Mouse (Mus musculus): ENCODE results near the gene Icam5. TPM values are rescaled to one million over a fixed set of nuclear protein-coding genes. Genes with fewer than 3 reads are reported as not detected.
"Not testable (repeated sequence)": the region's sequence is repeated elsewhere in the genome, so short reads cannot be mapped to it uniquely, and the experiment has no call there.

Icam5 gene
- under 1 TPM in 1 of 2 experiments, not detected in 1; 0.08 TPM for total RNA-seq (2021)
- long read RNA-seq, experiment 1 = 0 reads
- long read RNA-seq, experiment 2 = 0 reads

DNA sequence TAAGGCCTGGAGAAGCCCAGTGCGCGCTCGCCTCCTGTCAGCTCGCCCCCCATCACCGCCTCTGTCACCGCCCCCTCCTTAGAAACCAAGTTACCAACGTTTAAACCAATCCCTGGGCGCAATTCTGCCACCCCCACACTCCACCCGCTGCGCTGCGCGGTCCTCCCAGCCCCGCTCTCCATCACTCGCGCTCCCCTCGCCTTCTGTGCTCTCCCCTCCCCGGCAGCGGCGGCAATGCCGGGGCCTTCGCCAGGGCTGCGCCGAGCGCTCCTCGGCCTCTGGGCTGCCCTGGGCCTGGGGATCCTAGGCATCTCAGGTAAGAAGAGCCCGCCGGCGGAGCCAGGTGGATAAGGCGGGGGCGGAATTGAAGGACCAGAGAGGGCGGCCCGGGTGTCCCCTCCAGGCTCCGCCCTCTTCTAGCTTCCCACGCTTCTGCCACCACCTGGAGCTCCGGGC lies at the start of gene Icam5:
Gene Icam5 (plus strand): TSS at position 178 of the 456 bp plus-strand sequence.
- DNase-seq (ENCODE audit: low spot score in 2 of 2) = no peak

GRCm38 (mm10) chr9:20982171-20982570 lies 49.7 kb upstream of the Icam5 start:
- no peak for DNase-seq (ENCODE audit: low spot score in 2 of 2)

DNA sequence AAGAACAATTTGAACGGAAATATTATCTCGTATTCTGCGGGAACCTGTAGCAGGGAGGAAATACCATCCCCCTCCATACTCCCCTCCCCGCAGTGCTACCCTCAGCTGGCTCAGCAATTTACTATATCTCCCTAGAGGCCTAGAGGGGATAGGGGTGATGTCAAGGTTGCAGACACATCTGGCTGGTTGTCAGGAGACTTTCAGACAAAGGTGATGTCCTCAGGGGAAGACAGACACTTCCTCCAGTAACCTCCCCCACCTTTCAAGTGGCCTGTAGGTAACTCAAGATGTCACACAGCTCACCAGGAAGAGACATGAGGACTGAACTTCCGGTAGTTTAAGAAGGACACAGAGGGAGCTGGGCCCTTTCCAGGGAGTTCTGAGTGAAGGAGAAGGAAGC lies 48.7 kb upstream of the Icam5 start:
- no peak for DNase-seq (ENCODE audit: low spot score in 2 of 2)

DNA sequence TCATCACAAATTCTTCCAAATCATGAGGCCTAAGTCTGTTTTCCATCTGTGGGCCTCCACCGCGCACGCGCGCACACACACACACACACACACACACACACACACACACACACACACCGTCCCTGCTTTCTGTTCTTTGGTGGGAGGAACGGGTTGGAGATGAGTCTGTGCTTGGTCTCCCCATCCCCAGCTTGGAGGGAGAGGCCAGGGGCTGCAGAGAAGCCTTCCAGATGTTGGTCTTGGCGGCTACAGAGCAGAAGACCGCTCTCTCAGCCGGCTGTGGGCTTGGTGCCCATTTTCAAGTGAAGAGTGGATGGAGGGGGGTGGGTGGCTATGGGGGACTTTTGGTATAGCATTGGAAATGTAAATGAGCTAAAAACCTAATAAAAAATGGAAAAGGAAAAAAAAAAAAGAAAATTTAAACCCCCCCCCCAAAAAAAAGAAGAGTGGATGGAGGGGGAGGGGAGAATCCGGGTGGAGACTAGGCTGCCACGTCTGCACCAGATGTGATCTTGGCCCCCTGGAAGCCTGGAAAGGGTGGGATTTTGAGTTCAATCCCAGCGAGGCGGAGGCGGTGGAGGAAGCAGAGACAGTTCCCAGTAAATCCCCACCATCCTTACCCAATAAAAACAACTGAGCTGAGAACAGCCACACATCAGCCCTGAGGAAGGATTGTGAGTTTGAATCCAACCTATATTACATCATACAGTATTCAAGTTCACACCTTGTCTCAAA lies 44.8 kb upstream of the Icam5 start:
- DNase-seq (ENCODE audit: low spot score in 2 of 2) = peak; percentile 42 to 75

DNA sequence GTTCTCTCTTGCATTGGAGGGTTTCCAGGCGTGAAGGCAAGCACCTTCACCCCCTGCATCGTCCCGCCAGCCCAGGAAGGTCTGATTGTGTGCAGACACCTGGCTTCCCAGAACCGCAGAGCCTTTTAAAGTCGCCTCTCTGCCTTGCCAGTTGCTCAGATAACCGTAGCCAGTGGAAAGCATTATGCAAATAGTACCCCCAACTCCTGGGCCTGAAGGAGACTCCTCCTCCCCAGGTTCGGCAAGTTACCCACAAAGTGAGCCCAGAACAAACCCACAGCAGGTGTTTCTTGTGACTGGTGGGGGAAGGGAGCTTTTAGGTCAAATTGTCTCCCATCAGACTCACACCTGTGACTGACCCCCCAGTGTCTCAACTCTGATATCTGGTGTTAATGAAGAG lies 43.9 kb upstream of the Icam5 start:
- no peak for DNase-seq (ENCODE audit: low spot score in 2 of 2)

DNA sequence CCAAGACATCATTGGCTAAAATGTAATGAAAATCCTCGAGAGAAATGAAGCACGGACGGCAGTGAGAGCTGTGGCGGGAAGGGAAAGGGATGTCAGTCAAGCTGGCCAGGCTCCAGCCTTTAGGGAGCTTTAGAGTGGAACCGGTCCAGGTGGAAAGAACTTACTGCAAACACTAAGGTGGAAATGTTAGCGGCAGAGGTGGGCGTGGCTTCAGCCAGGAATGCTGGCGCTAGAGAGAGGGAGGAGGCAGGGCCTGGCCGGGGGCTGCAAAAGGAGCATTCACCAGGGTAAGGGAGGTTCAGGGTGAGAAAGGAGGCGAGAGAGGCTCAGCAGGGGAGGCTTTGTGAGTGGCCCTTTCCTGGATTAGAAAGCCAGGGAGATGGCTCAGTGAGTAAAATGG lies 41.0 kb upstream of the Icam5 start:
- peak in 1 of 2 experiments; percentile 57 for DNase-seq (ENCODE audit: low spot score in 2 of 2)

DNA sequence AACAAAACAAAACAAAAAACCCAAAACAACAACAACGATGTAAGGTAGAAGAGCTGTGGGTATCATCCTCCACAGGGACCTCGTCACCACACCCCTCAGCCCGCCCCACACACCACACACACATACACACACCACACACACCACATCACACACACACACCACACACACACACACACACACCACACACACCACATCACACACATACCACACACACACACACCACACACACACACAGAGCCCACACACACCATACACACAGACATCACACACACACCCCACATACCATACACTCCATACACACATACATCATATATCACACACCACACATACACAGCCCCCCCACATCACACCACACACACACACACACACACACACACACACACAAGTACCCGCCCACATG lies 40.3 kb upstream of the Icam5 start:
- DNase-seq (ENCODE audit: low spot score in 2 of 2) = no peak

DNA sequence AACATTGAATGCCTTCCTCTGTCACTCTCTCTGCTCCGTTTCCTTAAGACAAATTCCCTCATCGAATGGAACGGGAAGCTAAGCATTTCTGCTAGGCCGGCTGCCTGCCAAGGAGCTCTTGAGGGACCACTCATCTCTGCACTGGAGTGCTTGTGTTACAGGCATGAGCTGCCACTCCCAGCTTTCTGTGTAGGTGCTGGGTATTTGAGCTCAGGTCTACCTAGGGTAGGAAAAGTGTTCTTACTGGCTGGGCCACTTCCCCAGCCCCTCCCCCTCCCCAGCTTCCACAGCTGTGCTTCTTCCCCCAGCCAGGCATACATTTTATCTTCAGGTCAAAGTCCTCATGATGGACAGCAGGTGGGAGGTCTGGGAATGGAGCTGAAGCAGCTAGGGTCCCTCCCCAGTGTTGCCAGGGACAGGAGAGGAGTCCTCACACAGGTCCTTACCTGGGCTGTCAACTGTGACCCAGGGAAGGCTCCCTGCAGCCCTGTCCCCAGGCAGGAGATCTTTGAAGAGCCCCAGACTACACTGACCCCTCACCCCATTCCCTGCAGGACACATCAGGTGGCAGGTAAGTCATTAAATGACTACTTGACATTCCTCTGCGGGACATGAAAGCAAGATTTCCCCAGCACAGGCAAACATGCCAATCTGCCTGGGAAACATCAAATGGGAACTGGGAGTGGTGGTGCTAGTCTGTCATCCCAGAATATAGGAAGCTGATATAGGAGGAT lies 38.5 kb upstream of the Icam5 start:
- DNase-seq (ENCODE audit: low spot score in 2 of 2) = peak in 1 of 2 experiments; percentile 50

- DNase-seq (ENCODE audit: low spot score in 2 of 2) = no peak
These were observed 36.8 kb upstream of the Icam5 start for GRCm38 (mm10) chr9:20995069-20995468.

DNA sequence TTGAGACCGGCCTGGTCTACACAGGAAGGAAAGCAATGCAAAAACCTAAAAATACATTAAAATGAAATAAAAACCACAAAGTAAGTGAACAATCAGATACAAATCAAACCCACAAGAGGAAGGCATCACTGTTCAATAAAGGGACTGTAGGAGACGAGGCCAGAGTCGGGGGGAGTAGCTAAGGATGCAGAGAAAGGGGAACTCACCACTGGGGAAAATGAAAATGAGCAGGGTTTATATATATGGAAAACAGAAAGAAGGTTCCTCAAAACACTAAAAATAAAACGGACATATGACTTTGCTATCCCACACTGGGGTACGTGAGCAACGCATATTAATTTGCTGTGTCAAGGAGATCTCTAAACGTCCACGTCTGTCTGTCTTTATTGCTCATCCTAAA lies 34.8 kb upstream of the Icam5 start:
- DNase-seq (ENCODE audit: low spot score in 2 of 2) = no peak

- DNase-seq (ENCODE audit: low spot score in 2 of 2) = not testable (repeated sequence)
These were observed 33.5 kb upstream of the Icam5 start for GRCm38 (mm10) chr9:20998337-20998736.

DNA sequence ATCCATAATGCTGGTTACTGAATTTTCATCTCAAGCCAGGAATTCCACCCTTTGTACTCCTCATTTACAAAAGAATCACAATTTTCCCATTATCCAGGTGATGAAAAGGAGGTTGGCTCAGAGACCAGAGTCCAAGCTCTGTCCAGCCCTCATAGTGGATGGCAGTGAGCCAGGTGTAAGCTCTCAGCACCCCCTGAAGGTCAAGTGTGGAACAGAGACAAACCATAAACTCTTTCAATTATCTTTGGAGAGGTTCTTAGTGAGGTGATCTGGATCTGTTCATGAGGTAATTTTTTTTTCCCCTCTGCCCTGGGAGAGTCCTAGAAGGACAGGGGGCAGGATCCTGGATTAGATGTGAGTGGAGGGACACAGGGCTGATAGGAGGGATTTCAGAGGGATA lies 31.1 kb upstream of the Icam5 start:
- no peak for DNase-seq (ENCODE audit: low spot score in 2 of 2)

DNA sequence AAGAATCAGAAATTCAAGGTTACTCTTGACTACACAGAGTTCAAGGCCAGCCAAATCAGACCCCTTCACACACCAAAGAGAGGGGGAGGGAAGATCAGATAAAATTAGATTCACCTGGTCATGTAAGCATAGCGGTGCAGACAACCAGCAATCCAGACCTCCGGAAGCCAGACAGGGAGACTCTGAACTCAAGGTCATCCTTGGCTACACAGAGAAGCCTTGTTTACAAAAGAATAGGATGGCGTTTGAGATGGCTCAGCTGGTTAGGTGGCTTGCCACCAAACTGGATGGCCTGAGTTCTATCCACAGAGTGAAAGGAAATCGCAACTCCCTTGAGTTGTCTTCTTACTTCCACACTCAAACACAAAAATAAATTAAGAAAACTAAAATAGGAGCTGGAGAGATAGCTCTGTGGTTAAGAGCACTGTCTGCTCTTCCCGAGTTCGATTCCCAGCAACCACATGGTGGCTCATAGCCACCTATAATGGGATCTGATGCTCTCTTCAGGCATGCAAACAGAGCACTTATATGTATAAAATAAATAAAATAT lies 30.1 kb upstream of the Icam5 start:
- no peak for DNase-seq (ENCODE audit: low spot score in 2 of 2)

DNA sequence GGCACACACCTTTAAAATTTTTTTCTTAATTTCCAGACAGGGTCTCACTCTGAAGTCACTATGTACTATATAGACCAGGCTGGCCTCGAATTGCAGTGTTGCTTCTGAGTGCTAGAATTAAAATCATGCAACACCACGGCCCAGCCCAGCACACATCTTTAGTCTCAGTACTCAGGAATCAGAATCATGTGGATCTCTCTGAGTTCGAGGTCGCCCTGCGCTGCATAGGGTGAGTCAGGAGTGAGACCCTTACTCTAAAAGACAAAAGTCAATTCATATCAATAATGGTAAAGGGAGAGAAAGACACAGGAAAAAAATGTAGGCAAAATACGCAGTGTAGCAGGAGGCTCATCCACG lies 29.6 kb upstream of the Icam5 start:
- DNase-seq (ENCODE audit: low spot score in 2 of 2) = no peak

DNA sequence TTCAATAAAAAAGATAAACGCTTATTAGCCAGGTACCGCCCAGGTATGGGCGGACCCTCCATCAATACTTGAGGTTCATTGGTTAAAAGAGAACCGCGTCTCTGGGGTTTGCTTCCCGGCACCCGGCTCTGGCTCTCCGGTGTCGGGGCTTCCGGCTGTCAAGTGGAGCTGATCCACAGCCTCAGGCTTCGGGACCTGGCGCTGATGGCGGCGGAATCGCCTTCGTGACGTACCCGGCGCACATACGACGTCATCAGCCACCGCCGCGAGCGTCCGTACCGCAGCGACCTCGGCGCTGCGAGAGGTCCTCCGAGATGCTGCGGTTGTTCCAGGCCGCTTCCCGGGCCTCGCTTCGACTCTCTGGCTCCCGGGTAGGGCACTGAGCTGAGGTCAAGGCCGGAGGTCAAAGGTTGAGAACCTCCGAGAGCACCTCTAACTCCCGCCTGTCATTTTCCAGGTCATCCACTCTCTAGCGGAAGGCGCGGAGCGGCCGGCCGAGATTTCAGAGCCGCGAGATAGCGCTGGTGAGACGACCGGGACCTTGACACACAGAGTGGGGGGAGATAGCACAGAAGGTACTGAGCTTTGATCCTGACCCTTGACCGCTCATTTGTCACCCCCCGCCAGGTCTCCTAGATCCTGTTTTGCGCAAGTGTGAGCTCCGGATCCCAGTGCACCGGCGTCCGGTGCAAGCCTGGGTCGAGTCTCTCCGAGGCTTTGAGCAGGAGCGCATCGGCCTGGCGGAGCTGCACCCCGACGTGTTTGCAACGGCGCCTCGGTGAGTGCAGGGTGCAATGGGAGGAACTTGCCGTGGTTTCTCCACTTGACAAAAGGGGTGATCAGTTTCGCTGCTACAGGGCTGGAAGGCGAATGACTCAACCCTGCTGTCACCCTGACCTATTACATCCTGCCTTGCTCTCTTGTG lies 29.0 kb upstream of the Icam5 start, which contains the start of gene Mrpl4:
Gene Mrpl4 (plus strand): TSS at position 112 of the 925 bp plus-strand sequence.
- DNase-seq (ENCODE audit: low spot score in 2 of 2) = peak; percentile 74 to 85

GRCm38 (mm10) chr9:21007313-21007952 lies 24.4 kb upstream of the Icam5 start:
- no peak for DNase-seq (ENCODE audit: low spot score in 2 of 2)

DNA sequence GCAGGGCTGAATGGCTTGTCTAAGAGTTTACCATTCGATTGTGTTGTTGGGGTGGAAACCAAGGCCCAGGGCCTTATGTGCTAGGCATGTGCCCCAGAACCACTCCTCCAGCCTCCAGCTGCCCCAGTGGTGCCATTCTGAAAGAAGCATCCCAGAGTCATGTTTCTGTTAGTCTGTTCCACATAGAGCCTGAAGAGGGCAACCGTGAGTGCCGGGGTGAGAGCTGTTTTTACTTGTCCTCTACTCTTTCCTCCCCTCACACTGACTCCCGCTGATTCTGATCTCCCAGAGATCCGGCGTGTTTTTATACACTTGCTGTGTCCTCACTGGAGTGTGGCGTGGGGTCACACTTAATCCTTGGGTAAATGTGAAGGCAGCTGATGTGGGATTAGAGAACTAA lies 23.9 kb upstream of the Icam5 start:
- no peak for DNase-seq (ENCODE audit: low spot score in 2 of 2)

GRCm38 (mm10) chr9:21010362-21010761 lies 21.5 kb upstream of the Icam5 start:
- no peak for DNase-seq (ENCODE audit: low spot score in 2 of 2)

DNA sequence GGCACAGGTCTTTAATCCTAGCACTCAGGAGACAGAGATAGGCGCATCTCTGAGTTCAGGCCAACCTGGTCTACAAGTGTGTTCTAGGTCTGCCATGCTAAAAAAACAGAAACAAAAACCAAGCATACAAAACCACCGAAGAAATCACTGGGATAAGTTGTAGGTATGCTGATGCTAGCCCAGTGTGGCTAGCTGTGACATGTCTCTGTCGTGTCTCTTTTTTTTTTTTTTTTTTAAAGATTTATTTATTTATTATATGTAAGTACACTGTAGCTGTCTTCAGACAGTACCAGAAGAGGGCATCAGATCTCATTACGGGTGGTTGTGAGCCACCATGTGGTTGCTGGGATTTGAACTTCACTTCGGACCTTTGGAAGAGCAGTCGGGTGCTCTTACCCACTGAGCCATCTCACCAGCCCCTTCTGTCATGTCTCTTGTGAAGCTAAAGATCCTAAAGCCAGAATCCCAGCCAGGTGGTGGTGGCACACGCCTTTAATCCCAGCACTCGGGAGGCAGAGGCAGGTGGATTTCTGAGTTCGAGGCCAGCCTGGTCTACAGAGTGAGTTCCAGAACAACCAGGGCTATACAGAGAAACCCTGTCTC lies 20.8 kb upstream of the Icam5 start:
- DNase-seq (ENCODE audit: low spot score in 2 of 2) = not testable (repeated sequence)

GRCm38 (mm10) chr9:21011846-21012312 lies 20.0 kb upstream of the Icam5 start:
- no peak for DNase-seq (ENCODE audit: low spot score in 2 of 2)
